Mouse (Mus musculus): ENCODE data around the gene Cyp4f39.

DNA sequence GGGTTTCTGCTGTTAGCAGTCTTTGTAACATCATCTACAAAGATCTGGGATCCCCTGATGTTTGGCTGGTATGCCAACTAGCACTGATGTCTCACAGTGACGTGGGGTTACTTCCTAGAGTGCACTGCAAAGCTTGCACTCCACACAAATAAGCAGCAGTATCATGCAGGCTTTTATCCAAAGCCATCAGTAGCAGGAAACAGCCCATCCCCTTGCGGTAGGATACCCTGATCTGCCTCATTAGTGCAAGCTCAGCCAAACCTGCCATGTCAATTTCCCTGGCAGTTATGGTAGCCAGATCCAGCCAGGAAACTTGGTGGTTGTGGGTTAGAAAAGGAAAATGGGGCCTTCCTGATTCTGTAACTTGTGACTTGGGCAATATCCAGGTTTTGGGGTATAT is 26.2 kb downstream of the Cyp4f39 start:
- TF ChIP-seq POLR2A (IDR thresholded peaks at IDR 0.05; ENCODE audit: control insufficient read depth, extremely low read depth, insufficient read depth, low read length, poor library complexity): no peak
- no peak for TF ChIP-seq CTCF (IDR thresholded peaks at IDR 0.05; ENCODE audit: borderline replicate concordance, control insufficient read depth, extremely low read depth, insufficient read depth, low read length, poor library complexity)
